Mouse (Mus musculus) CH12.LX (cell line): ENCODE data around the gene Snrpd2. TPM values are rescaled to one million over a fixed set of nuclear protein-coding genes. Genes with fewer than 3 reads are reported as not detected.

ENCODE experiments used
- DNase-seq: peaks from one replicate; pipeline ENCODE4 v3.0.0-alpha.2; 2013; ENCODE audit errors: extremely low read depth
- H3K27ac ChIP-seq: 2 replicates; pipeline ENCODE4 v1.5.1; 2012; ENCODE audit warnings: low read depth, mild to moderate bottlenecking, control low read depth, moderate library complexity; ENCODE audit not compliant: insufficient read depth
- H3K27me3 ChIP-seq: replicated peaks from 2 replicates; pipeline ENCODE3; 2012; ENCODE audit warnings: inconsistent platforms
- H3K36me3 ChIP-seq, 2 experiments: replicated peaks in 1 of 2; 2 replicates each; pipeline versions ENCODE3 to v1.6.1; 2012; ENCODE audit warnings: inconsistent platforms in 1 of 2, low read length in 1 of 2, mild to moderate bottlenecking in 1 of 2, mixed read lengths in 1 of 2, moderate library complexity in 1 of 2; ENCODE audit not compliant: control insufficient read depth in 1 of 2, insufficient read depth in 1 of 2
- H3K4me1 ChIP-seq, 2 experiments: 2 replicates each; pipeline ENCODE4 v1.6.1; 2012; ENCODE audit warnings: inconsistent platforms in 1 of 2, moderate library complexity in 1 of 2; ENCODE audit not compliant: insufficient read depth in 2 of 2, control insufficient read depth in 1 of 2
- H3K4me2 ChIP-seq: 2 replicates; pipeline ENCODE4 v1.6.1; 2012; ENCODE audit warnings: low read depth, mild to moderate bottlenecking, control low read depth; ENCODE audit not compliant: poor library complexity, insufficient read depth, severe bottlenecking
- H3K4me3 ChIP-seq, 3 experiments: fragments of 150-350 bp in 1 of 3; sonication (generic) in 1 of 3; replicated peaks in 1 of 3; 2 replicates each; pipeline versions ENCODE3 to v1.5.1; 2011 to 2012; ENCODE audit warnings: low read depth in 2 of 3, low read length in 2 of 3, mild to moderate bottlenecking in 2 of 3, moderate library complexity in 2 of 3, control low read depth in 1 of 3, improper control_type of control experiment in 1 of 3, inconsistent platforms in 1 of 3, mixed read lengths in 1 of 3; ENCODE audit not compliant: poor library complexity in 1 of 3
- H3K79me2 ChIP-seq: replicated peaks from 2 replicates; pipeline ENCODE4 v1.6.1; 2012; ENCODE audit warnings: mild to moderate bottlenecking, moderate library complexity; ENCODE audit not compliant: control insufficient read depth, poor library complexity, insufficient read depth, severe bottlenecking; ENCODE audit errors: extremely low read depth
- H3K9ac ChIP-seq: 2 replicates; pipeline ENCODE4 v1.6.1; 2012; ENCODE audit warnings: low read depth, mild to moderate bottlenecking, control low read depth, moderate library complexity; ENCODE audit not compliant: insufficient read depth
- H3K9me3 ChIP-seq: replicated peaks from 2 replicates; pipeline ENCODE3; 2012; ENCODE audit warnings: low read length, inconsistent platforms, mixed read lengths
- BHLHE40 ChIP-seq: IDR thresholded peaks from 2 replicates; pipeline ENCODE4 v1.6.1; 2011; ENCODE audit warnings: mild to moderate bottlenecking, low read depth, low read length, improper control_type of control experiment
- CHD2 ChIP-seq: IDR thresholded peaks from 2 replicates; pipeline ENCODE4 v1.6.1; 2011; ENCODE audit warnings: low read length, improper control_type of control experiment
- E2F4 ChIP-seq: IDR thresholded peaks from 2 replicates; pipeline ENCODE4 v1.6.1; 2011; ENCODE audit warnings: low read depth, low read length, improper control_type of control experiment; ENCODE audit not compliant: insufficient replicate concordance
- EP300 ChIP-seq: IDR thresholded peaks from 2 replicates; pipeline ENCODE4 v1.6.1; 2011; ENCODE audit warnings: low read length, improper control_type of control experiment
- ETS1 ChIP-seq: conservative IDR thresholded peaks from 2 replicates; pipeline ENCODE4 v1.6.1; 2012; ENCODE audit warnings: low read depth, mild to moderate bottlenecking, inconsistent platforms, low read length, improper control_type of control experiment, moderate library complexity
- GABPA ChIP-seq: IDR thresholded peaks from 2 replicates; pipeline ENCODE4 v1.6.1; 2012; ENCODE audit warnings: low read depth, low read length, improper control_type of control experiment, inconsistent platforms; ENCODE audit not compliant: insufficient replicate concordance
- HCFC1 ChIP-seq: IDR thresholded peaks from 2 replicates; pipeline ENCODE4 v1.6.1; 2012; ENCODE audit warnings: low read depth, mild to moderate bottlenecking, inconsistent platforms, low read length, improper control_type of control experiment
- IRF4 ChIP-seq: IDR thresholded peaks from 2 replicates; pipeline ENCODE4 v1.6.1; 2014; ENCODE audit warnings: low read depth, mild to moderate bottlenecking, inconsistent platforms, low read length, improper control_type of control experiment
- JUN ChIP-seq: IDR thresholded peaks from 2 replicates; pipeline ENCODE4 v1.6.1; 2011; ENCODE audit warnings: low read depth, mild to moderate bottlenecking, low read length, improper control_type of control experiment, moderate library complexity; ENCODE audit not compliant: insufficient read depth
- JUND ChIP-seq: conservative IDR thresholded peaks from 2 replicates; pipeline ENCODE4 v1.6.1; 2011; ENCODE audit warnings: low read depth, low read length, improper control_type of control experiment
- KAT2A ChIP-seq: IDR thresholded peaks from 2 replicates; pipeline ENCODE4 v1.6.1; 2012; ENCODE audit warnings: low read length, improper control_type of control experiment, inconsistent platforms; ENCODE audit not compliant: insufficient replicate concordance
- MAFK ChIP-seq: IDR thresholded peaks from 2 replicates; pipeline ENCODE4 v1.6.1; 2011; ENCODE audit warnings: low read length, improper control_type of control experiment; ENCODE audit not compliant: insufficient replicate concordance
- MAZ ChIP-seq: IDR thresholded peaks from 2 replicates; pipeline ENCODE4 v1.6.1; 2012; ENCODE audit warnings: low read depth, mild to moderate bottlenecking, inconsistent platforms, low read length, improper control_type of control experiment, moderate library complexity
- MYC ChIP-seq: IDR thresholded peaks from 2 replicates; pipeline ENCODE4 v1.6.1; 2011; ENCODE audit warnings: low read depth, mild to moderate bottlenecking, improper control_type of control experiment, low read length
- NELFE ChIP-seq: IDR thresholded peaks from 2 replicates; pipeline ENCODE4 v1.6.1; 2011; ENCODE audit warnings: low read depth, low read length, improper control_type of control experiment
- NRF1 ChIP-seq: IDR thresholded peaks from 2 replicates; pipeline ENCODE4 v1.6.1; 2014; ENCODE audit warnings: low read depth, mild to moderate bottlenecking, inconsistent platforms, low read length, improper control_type of control experiment, moderate library complexity
- PAX5 ChIP-seq: IDR thresholded peaks from 2 replicates; pipeline ENCODE4 v1.6.1; 2012; ENCODE audit warnings: low read length, inconsistent platforms, mixed read lengths
- POLR2A ChIP-seq: IDR thresholded peaks from 2 replicates; pipeline ENCODE4 v1.6.1; 2011; ENCODE audit warnings: low read depth, mild to moderate bottlenecking, improper control_type of control experiment, low read length
- POLR2AphosphoS2 ChIP-seq: IDR thresholded peaks from 2 replicates; pipeline ENCODE4 v1.6.1; 2011; ENCODE audit warnings: low read depth, low read length, improper control_type of control experiment
- RAD21 ChIP-seq: IDR thresholded peaks from 2 replicates; pipeline ENCODE4 v1.6.1; 2011; ENCODE audit warnings: low read depth, mild to moderate bottlenecking, low read length, improper control_type of control experiment, moderate library complexity
- RCOR1 ChIP-seq: conservative IDR thresholded peaks from 2 replicates; pipeline ENCODE4 v1.6.1; 2012; ENCODE audit warnings: low read depth, mild to moderate bottlenecking, inconsistent platforms, low read length, improper control_type of control experiment
- SIN3A ChIP-seq: IDR thresholded peaks from 2 replicates; pipeline ENCODE4 v1.6.1; 2012; ENCODE audit warnings: low read length, improper control_type of control experiment, inconsistent platforms
- SMC3 ChIP-seq: IDR thresholded peaks from 2 replicates; pipeline ENCODE4 v1.6.1; 2011; ENCODE audit warnings: low read depth, low read length, improper control_type of control experiment
- TCF12 ChIP-seq: IDR thresholded peaks from 2 replicates; pipeline ENCODE4 v1.6.1; 2014; ENCODE audit warnings: low read depth, mild to moderate bottlenecking, inconsistent platforms, low read length, improper control_type of control experiment
- USF1 ChIP-seq: IDR thresholded peaks from 2 replicates; pipeline ENCODE4 v1.6.1; 2014; ENCODE audit warnings: low read depth, mild to moderate bottlenecking, inconsistent platforms, low read length, improper control_type of control experiment
- USF2 ChIP-seq: conservative IDR thresholded peaks from 2 replicates; pipeline ENCODE4 v1.6.1; 2011; ENCODE audit warnings: low read depth, low read length, improper control_type of control experiment
- ZC3H11A ChIP-seq: IDR thresholded peaks from 2 replicates; pipeline ENCODE4 v1.6.1; 2012; ENCODE audit warnings: low read depth, mild to moderate bottlenecking, inconsistent platforms, low read length, improper control_type of control experiment
- ZKSCAN1 ChIP-seq: IDR thresholded peaks from 2 replicates; pipeline ENCODE4 v1.6.1; 2012; ENCODE audit warnings: low read depth, inconsistent platforms, low read length, improper control_type of control experiment, borderline replicate concordance
- ZMIZ1 ChIP-seq: IDR thresholded peaks from 2 replicates; pipeline ENCODE4 v1.6.1; 2012; ENCODE audit warnings: low read depth, mild to moderate bottlenecking, inconsistent platforms, low read length, improper control_type of control experiment
- dilution Hi-C: fragments of 300-500 bp; cut with MboI; formaldehyde crosslinking; loops from 2 replicates; pipeline ENCODE4 v1.14.3; 2020; ENCODE audit warnings: low sequenced_read_pairs; ENCODE audit not compliant: extremely low pct_unique_long_range_greater_than_20kb, extremely low pct_ligation_motif_present
- in situ Hi-C: fragments of 300-500 bp; cut with MboI; formaldehyde crosslinking; loops from 3 replicates; pipeline ENCODE4 v1.14.3; 2019; ENCODE audit warnings: low sequenced_read_pairs, low pct_ligation_motif_present, low pct_unique_long_range_greater_than_20kb, mixed read lengths
- polyA plus RNA-seq: library from polyadenylated mRNA; unstranded; fragments of >175 nt; gene quantifications from 2 replicates; pipeline ENCODE4 v1.2.1, GENCODE M21; 2012; ENCODE audit warnings: low read depth; ENCODE audit not compliant: insufficient read length
- total RNA-seq, 2 experiments: library from RNA; depleted of rRNA; stranded (reverse); fragments of 300-350 nt in 1 of 2; fragments of >200 nt in 1 of 2; gene quantifications; 2 replicates each; pipeline ENCODE4 v1.2.3; 2012 to 2014

The Snrpd2 gene
- total and polyA plus RNA-seq, 3 experiments: 177 to 348 (median 213) TPM

DNA sequence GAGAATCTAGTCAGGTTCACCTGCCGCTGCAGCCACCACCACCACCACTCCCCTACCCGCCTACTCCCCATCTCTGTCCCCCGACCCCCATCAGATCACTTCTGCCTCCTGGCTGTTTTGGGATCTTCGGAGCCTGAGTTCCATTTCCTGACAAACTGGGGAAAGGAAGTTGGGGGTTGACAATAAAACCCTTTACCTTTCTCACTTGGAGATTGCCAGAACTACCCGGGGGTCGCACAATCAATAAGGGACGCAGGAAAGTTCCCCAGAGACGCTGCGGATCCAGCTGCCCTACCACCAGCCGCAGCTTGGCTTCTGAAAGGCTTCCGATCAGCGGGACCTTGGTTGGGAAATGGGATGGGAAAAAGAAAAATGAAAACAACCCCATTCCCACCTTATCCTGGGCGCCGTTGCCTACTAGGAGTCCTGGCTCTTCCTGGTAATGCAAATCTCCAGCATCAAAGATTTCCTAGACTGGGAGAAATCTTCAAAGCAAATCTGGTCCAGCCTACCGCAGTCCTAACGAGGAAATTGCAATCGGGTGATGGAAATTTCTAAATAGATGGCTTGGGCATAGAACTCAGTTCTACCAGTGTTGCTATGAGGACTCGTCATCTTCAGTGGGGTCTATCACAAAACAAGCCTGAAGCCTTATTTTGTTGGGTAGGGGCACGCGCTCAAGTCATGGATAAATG, 1.2 kb upstream of the Snrpd2 start:
- Histone ChIP-seq H3K4me3 (peak overlapping the region; percentile 56 to 80 (median 62)), H3K4me1 (peaks cover 6 to 39% of the 10 kb centered on the region in 2 experiments), H3K9me3 (no peaks in the 10 kb centered on the region), H3K9ac (peak overlapping the region; percentile 74), H3K27ac (no peak overlapping the region), H3K4me2 (peak overlapping the region; percentile 35), H3K79me2 (peaks cover 15% of the 10 kb centered on the region), H3K36me3 (peaks cover 39 to 58% of the 10 kb centered on the region in 2 experiments), H3K27me3 (no peaks in the 10 kb centered on the region)
- TF ChIP-seq EP300: no peak
- no peak for TF ChIP-seq RCOR1
- no peak for TF ChIP-seq CHD2
- no peak for TF ChIP-seq GABPA
- TF ChIP-seq JUND: no peak
- no peak for TF ChIP-seq USF2
- no peak for TF ChIP-seq ZMIZ1
- TF ChIP-seq E2F4: no peak
- no peak for TF ChIP-seq ZKSCAN1
- no peak for TF ChIP-seq POLR2AphosphoS2
- no peak for TF ChIP-seq PAX5
- no peak for TF ChIP-seq POLR2A
- no peak for TF ChIP-seq MAFK
- no peak for TF ChIP-seq ETS1
- TF ChIP-seq MYC: no peak
- in situ Hi-C loops (no loop called here), dilution Hi-C loops (no loop called here)
- DNase-seq: no peak

DNA sequence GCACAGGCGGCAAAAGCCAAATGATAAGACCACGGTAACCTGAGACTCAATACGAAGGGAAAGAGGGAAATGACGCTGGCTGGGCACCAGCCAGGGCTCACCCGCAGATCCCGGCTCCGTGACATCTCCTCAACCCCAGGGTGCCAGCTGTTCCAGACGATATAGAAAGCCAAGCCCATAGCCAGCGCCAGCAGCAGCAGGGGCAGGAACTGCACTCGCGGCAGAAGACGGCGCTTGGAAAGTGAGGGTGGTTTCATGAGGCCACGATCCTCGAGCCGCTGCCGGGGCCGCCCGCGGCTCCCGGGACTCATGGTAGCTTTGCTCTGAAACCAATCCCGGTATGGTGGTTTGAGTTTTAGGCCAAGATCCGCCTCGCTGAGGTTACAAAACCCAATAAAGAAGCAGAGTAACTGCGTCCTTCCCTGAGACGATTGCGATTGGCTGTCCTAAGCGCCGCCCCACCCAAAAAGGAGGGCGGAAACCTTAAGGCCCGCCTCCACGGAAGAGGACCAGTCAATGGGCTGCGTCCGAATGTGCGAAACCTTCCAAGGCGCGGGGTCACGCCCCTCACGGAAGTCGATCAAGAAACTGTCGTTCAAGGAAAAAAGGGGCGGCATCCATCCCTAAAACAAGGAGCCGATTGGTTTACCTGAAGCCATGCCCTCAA, 514 bp upstream of the Snrpd2 start, which contains the start of gene Qpctl:
Gene Qpctl, minus strand, starts transcription at position 417 of the 667 bp plus-strand sequence.
- in situ Hi-C loops: no loop called here
- Histone ChIP-seq H3K4me2 (peak within 1 kb of the TSS; percentile 92), H3K79me2 (peaks cover 15% of the 10 kb centered on the region), H3K9me3 (no peaks in the 10 kb centered on the region), H3K36me3 (peaks cover 45 to 61% of the 10 kb centered on the region in 2 experiments), H3K27me3 (no peaks in the 10 kb centered on the region), H3K9ac (peak within 1 kb of the TSS; percentile 97), H3K4me1 (peaks cover 6 to 39% of the 10 kb centered on the region in 2 experiments), H3K27ac (peak within 1 kb of the TSS; percentile 25), H3K4me3 (peak within 1 kb of the TSS; percentile 62 to 97 (median 85))
- DNase-seq: peak; percentile 100
- dilution Hi-C loops: no loop called here
- 0 out of 2 replicates have a peak, but pooled peaks have one; percentile 44 for TF ChIP-seq RCOR1
- TF ChIP-seq BHLHE40: 0 out of 2 replicates have a peak, but pooled peaks have one; percentile 14
- TF ChIP-seq ZC3H11A: no peak
- no peak for TF ChIP-seq USF1
- TF ChIP-seq SIN3A: no peak; the same call in none of the 2 replicates
- no peak for TF ChIP-seq PAX5
- 0 out of 2 replicates have a peak, but pooled peaks have one; percentile 33 for TF ChIP-seq KAT2A
- TF ChIP-seq SMC3: no peak
- TF ChIP-seq RAD21: no peak
- no peak for TF ChIP-seq USF2
- TF ChIP-seq MYC: 0 out of 2 replicates have a peak, but pooled peaks have one; percentile 32
- TF ChIP-seq IRF4: no peak
- peak; percentile 72 for TF ChIP-seq TCF12
- TF ChIP-seq POLR2A: peak; percentile 97
- no peak for TF ChIP-seq E2F4
- no peak; the same call in 1 of the 2 replicates for TF ChIP-seq HCFC1
- peak; percentile 93 for TF ChIP-seq NELFE
- no peak for TF ChIP-seq NRF1
- no peak for TF ChIP-seq EP300
- no peak for TF ChIP-seq JUN
- TF ChIP-seq MAZ: no peak
- no peak for TF ChIP-seq ZKSCAN1
- peak; percentile 86 for TF ChIP-seq ZMIZ1
